Mouse (Mus musculus) hindbrain, embryonic 14.5 days (tissue): ENCODE results near the gene Kctd10. TPM values are rescaled to one million over a fixed set of nuclear protein-coding genes. Genes with fewer than 3 reads are reported as not detected.

Experiments used
- ATAC-seq: fragments of 200-750 bp; cut with Nextera tagmentation; 2 replicates; pipeline ENCODE4 v1.8.0; 2017; ENCODE audit warnings: moderate number of reproducible peaks, mild to moderate bottlenecking, moderate TSS enrichment, moderate library complexity; ENCODE audit not compliant: low FRiP score
- DNase-seq: peaks from one replicate; pipeline ENCODE4 v3.0.0-alpha.2; 2015; ENCODE audit warnings: low spot score
- H3K27ac ChIP-seq: fragments of 300-500 bp; sonication (generic); 2 replicates; pipeline ENCODE4 v1.5.1; 2014; ENCODE audit warnings: mild to moderate bottlenecking, moderate library complexity
- H3K27me3 ChIP-seq: fragments of 300-500 bp; sonication (generic); 2 replicates; pipeline ENCODE4 v1.6.1; 2014; ENCODE audit warnings: mild to moderate bottlenecking, low read length, mixed read lengths; ENCODE audit not compliant: control insufficient read depth, insufficient read depth
- H3K36me3 ChIP-seq: fragments of 300-500 bp; sonication (generic); replicated peaks from 2 replicates; pipeline ENCODE4 v1.6.1; 2014; ENCODE audit not compliant: control insufficient read depth, insufficient read depth
- H3K4me1 ChIP-seq: fragments of 300-500 bp; sonication (generic); replicated peaks from 2 replicates; pipeline ENCODE4 v1.6.1; 2014; ENCODE audit warnings: antibody characterized with exemption, low read length, mixed read lengths; ENCODE audit not compliant: control insufficient read depth, insufficient read depth
- H3K4me2 ChIP-seq: fragments of 300-500 bp; sonication (generic); replicated peaks from 2 replicates; pipeline ENCODE4 v1.6.1; 2014; ENCODE audit warnings: mild to moderate bottlenecking, moderate library complexity
- H3K4me3 ChIP-seq: fragments of 300-500 bp; sonication (generic); replicated peaks from 2 replicates; pipeline ENCODE4 v1.5.1; 2014; ENCODE audit warnings: mild to moderate bottlenecking, low read length
- H3K9ac ChIP-seq: fragments of 300-500 bp; sonication (generic); 2 replicates; pipeline ENCODE4 v1.6.1; 2014
- H3K9me3 ChIP-seq: fragments of 300-500 bp; sonication (generic); 2 replicates; pipeline ENCODE4 v1.6.1; 2016; ENCODE audit warnings: low read length; ENCODE audit not compliant: control insufficient read depth
- WGBS: fragments of 180-500 bp; shearing (Covaris S2); extraction: QIAGEN DNeasy Blood & Tissue Kit; methylation state at CpG from one replicate; pipeline ENCODE4 v1.1.7; 2014; 5-methylcytosine and 5-hydroxymethylcytosine counted together
- microRNA-seq: library from miRNA; unstranded; fragments of <30 nt; microRNA quantifications from one replicate; pipeline ENCODE4, GENCODE M21; 2016
- polyA plus RNA-seq: library from polyadenylated mRNA; unstranded; fragments of >200 nt; fragmentation: Nextera tagmentation; extraction: Ambion mirVana; gene quantifications from 2 replicates; pipeline ENCODE4 v1.2.1, GENCODE M21; 2014

Kctd10 gene
- polyA plus RNA-seq, 1 experiment from 2014 or later = 60.9 TPM

- ATAC-seq (no peak), DNase-seq (peak; percentile 62)
- Histone ChIP-seq H3K9ac (no peak overlapping the region), H3K9me3 (no peaks in the 10 kb centered on the region), H3K36me3 (no peaks in the 10 kb centered on the region), H3K27ac (no peak overlapping the region), H3K4me3 (no peak overlapping the region), H3K4me1 (peaks cover 6% of the 10 kb centered on the region), H3K4me2 (peak overlapping the region; percentile 1; the same call in 1 of the 2 replicates), H3K27me3 (no peaks in the 10 kb centered on the region)
- 22% methylated on average over 16 of the region's 16 CpGs for WGBS
These were observed 56.4 kb downstream of the Kctd10 start for GRCm38 (mm10) chr5:114323791-114324507.

GRCm38 (mm10) chr5:114323105-114323790 lies 57.1 kb downstream of the Kctd10 start:
- H3K36me3 ChIP-seq = no peaks in the 10 kb centered on the region
- no peak overlapping the region for H3K9ac ChIP-seq
- no peaks in the 10 kb centered on the region for H3K27me3 ChIP-seq
- no peak overlapping the region for H3K27ac ChIP-seq
- ATAC-seq = no peak
- WGBS = 68% methylated on average over 25 of the region's 25 CpGs
- DNase-seq = no peak
- H3K4me3 ChIP-seq = no peak overlapping the region
- H3K4me2 ChIP-seq = no peak overlapping the region
- H3K9me3 ChIP-seq = no peaks in the 10 kb centered on the region
- peaks cover 6% of the 10 kb centered on the region for H3K4me1 ChIP-seq

Small RNAs within 50 kb of the gene (microRNA-seq; reads per million reads assigned to microRNA genes)
- not detected for gene Mir7027

Other genes starting within 250 kb of the Kctd10 start
- 3.6 and 3.7 TPM in 2 replicates for gene Acacb, start 234.0 kb downstream of the Kctd10 start, polyA plus RNA-seq
- gene Foxn4, start 106.7 kb downstream of the Kctd10 start, polyA plus RNA-seq = 0.24 and 0.56 TPM in 2 replicates
- gene Myo1h, start 91.3 kb downstream of the Kctd10 start, polyA plus RNA-seq = 0.64 TPM in 2 replicates
- 45.9 and 48.2 TPM in 2 replicates for gene Ube3b, start 99 bp upstream of the Kctd10 start, polyA plus RNA-seq
- 30.7 and 30.8 TPM in 2 replicates for gene Mmab, start 63.6 kb upstream of the Kctd10 start, polyA plus RNA-seq
- gene Mvk, start 63.8 kb upstream of the Kctd10 start, polyA plus RNA-seq = 76.9 and 81.2 TPM in 2 replicates
- 6.6 and 6.7 TPM in 2 replicates for gene Fam222a, start 187.5 kb upstream of the Kctd10 start, polyA plus RNA-seq